16 mouse cellular contexts compared by ENCODE assay signal in genomic region chr1:187077043-187077334, GRCm38 (mm10).
DNase-seq lines count a peak whose midpoint lies in the region; ATAC-seq and TF ChIP-seq lines count a peak whose summit lies in the region.
"Had no signal": no experiment of that assay in that cellular context is flagged by ENCODE, and none has a peak within 500 bp of the region (broad histone marks: within the 10 kb centered on the region; RNA-seq: fewer than 3 reads in every experiment).

No protein-coding gene starts in this region.

- H3K4me3 ChIP-seq in heart, embryonic 10.5 days, result no peak overlapping the region
- no peak overlapping the region for H3K4me3 ChIP-seq in forebrain, postnatal 0 days (ENCODE audit: low read depth, low read length)
- H3K4me3 ChIP-seq: gastrocnemius, adult 2 months had no signal

- H3K36me3 ChIP-seq in heart, embryonic 10.5 days, result no peaks in the 10 kb centered on the region
- no peaks in the 10 kb centered on the region for H3K36me3 ChIP-seq in forebrain, postnatal 0 days (ENCODE audit: insufficient read depth)

- no peaks in the 10 kb centered on the region for H3K27me3 ChIP-seq in heart, embryonic 10.5 days (ENCODE audit: insufficient read depth, poor library complexity, severe bottlenecking)
- no peaks in the 10 kb centered on the region for H3K27me3 ChIP-seq in forebrain, postnatal 0 days (ENCODE audit: insufficient read depth, low read length)

- WGBS in heart, embryonic 10.5 days, result 78% methylated on average over 3 of the region's 3 CpGs
- WGBS in forebrain, postnatal 0 days, result 24% methylated on average over 3 of the region's 3 CpGs

- H3K27ac ChIP-seq in heart, embryonic 10.5 days, result no peak overlapping the region
- no peak overlapping the region for H3K27ac ChIP-seq in forebrain, postnatal 0 days (ENCODE audit: low read depth, low read length)
- H3K27ac ChIP-seq: gastrocnemius, adult 2 months; stomach, postnatal 0 days had no signal

- intact Hi-C loops in gastrocnemius, postnatal 14 days (cut with DNase I; ENCODE audit: low total_unique reads), result no loop called here

- no peak for ATAC-seq in forebrain, postnatal 0 days

- no peaks in the 10 kb centered on the region for H3K9me3 ChIP-seq in heart, embryonic 10.5 days
- no peaks in the 10 kb centered on the region for H3K9me3 ChIP-seq in forebrain, postnatal 0 days (ENCODE audit: low read length)

- no peak overlapping the region for H3K9ac ChIP-seq in forebrain, postnatal 0 days

- peak; percentile 5 for DNase-seq in heart, adult 11 months
- DNase-seq in heart, embryonic 10.5 days (ENCODE audit: low spot score), result no peak
- peak; percentile 88 for DNase-seq in retina, postnatal 1 day
- no peak for DNase-seq in retina, embryonic 14.5 days (ENCODE audit: low spot score)
- peak; percentile 43 for DNase-seq in forebrain, postnatal 0 days
- no peak for DNase-seq in kidney, adult 8-10 months
- no peak for DNase-seq in gastrocnemius, postnatal 14 days
- DNase-seq: adrenal gland, adult 8-10 months; gastrocnemius, adult 2 months; kidney, adult 11 months; kidney, postnatal 36 days; layer of hippocampus, postnatal 36 days; lung, adult 18-20 months; spleen, adult 18-20 months; thymus, postnatal 36 days had no signal

- H3K4me1 ChIP-seq in heart, embryonic 10.5 days, result no peaks in the 10 kb centered on the region
- no peaks in the 10 kb centered on the region for H3K4me1 ChIP-seq in forebrain, postnatal 0 days (ENCODE audit: insufficient read depth)

- no peak for TF ChIP-seq CTCF in forebrain, postnatal 0 days (IDR thresholded peaks at IDR 0.05; ENCODE audit: low read depth)

- no peak overlapping the region for H3K4me2 ChIP-seq in forebrain, postnatal 0 days (ENCODE audit: low read depth)

Comparison
In these comparisons a context has a peak if more than half of its experiments do, and no peak if none do; other contexts are left out.
1. DNase-seq: peak in heart, adult 11 months (single experiment), retina, postnatal 1 day (single experiment) and forebrain, postnatal 0 days (single experiment); none in heart, embryonic 10.5 days (single experiment), retina, embryonic 14.5 days (single experiment), kidney, adult 8-10 months (0 of 2) and gastrocnemius, postnatal 14 days (single experiment).